Mouse (Mus musculus) intestine, postnatal 0 days (tissue): Measurements from ENCODE around the gene Ndufa12. TPM values are rescaled to one million over a fixed set of nuclear protein-coding genes. Genes with fewer than 3 reads are reported as not detected.
A peak's percentile ranks its signal among the peaks of the same experiment; 100 is the strongest.

Source experiments
- ATAC-seq: fragments of 200-750 bp; cut with Nextera tagmentation; 2 replicates; pipeline ENCODE4 v1.8.0; 2017; ENCODE audit warnings: mild to moderate bottlenecking, moderate TSS enrichment, moderate library complexity
- H3K27ac ChIP-seq: fragments of 300-500 bp; sonication (generic); 2 replicates; pipeline ENCODE4 v1.5.1; 2014; ENCODE audit warnings: mild to moderate bottlenecking, low read depth, low read length, moderate library complexity
- H3K27me3 ChIP-seq: fragments of 300-500 bp; sonication (generic); replicated peaks from 2 replicates; pipeline ENCODE4 v1.6.1; 2014; ENCODE audit warnings: low read length, mixed read lengths; ENCODE audit not compliant: control insufficient read depth, insufficient read depth
- H3K36me3 ChIP-seq: fragments of 300-500 bp; sonication (generic); 2 replicates; pipeline ENCODE4 v1.6.1; 2014; ENCODE audit warnings: mild to moderate bottlenecking, moderate library complexity; ENCODE audit not compliant: control insufficient read depth, insufficient read depth
- H3K4me1 ChIP-seq: fragments of 300-500 bp; sonication (generic); replicated peaks from 2 replicates; pipeline ENCODE4 v1.6.1; 2014; ENCODE audit warnings: antibody characterized with exemption, low read length, mixed read lengths; ENCODE audit not compliant: control insufficient read depth, insufficient read depth
- H3K4me2 ChIP-seq: fragments of 300-500 bp; sonication (generic); replicated peaks from 2 replicates; pipeline ENCODE4 v1.6.1; 2014; ENCODE audit warnings: low read depth, mild to moderate bottlenecking, moderate library complexity
- H3K4me3 ChIP-seq: fragments of 300-500 bp; sonication (generic); 2 replicates; pipeline ENCODE4 v1.5.1; 2014; ENCODE audit warnings: low read depth, low read length
- H3K9ac ChIP-seq: fragments of 300-500 bp; sonication (generic); 2 replicates; pipeline ENCODE4 v1.6.1; 2014; ENCODE audit warnings: mild to moderate bottlenecking, low read depth, low read length
- H3K9me3 ChIP-seq: fragments of 300-500 bp; sonication (generic); 2 replicates; pipeline ENCODE4 v1.6.1; 2016; ENCODE audit warnings: mixed run types; ENCODE audit not compliant: control insufficient read depth
- CTCF ChIP-seq: sonication (generic); IDR thresholded peaks from 2 replicates; pipeline ENCODE4 v1.5.1; 2016; ENCODE audit warnings: low read depth, mild to moderate bottlenecking, control low read depth, antibody characterized with exemption, moderate library complexity
- WGBS: fragments of 180-500 bp; shearing (Covaris S2); extraction: QIAGEN DNeasy Blood & Tissue Kit; methylation state at CpG from one replicate; pipeline ENCODE4 v1.1.7; 2014; 5-methylcytosine and 5-hydroxymethylcytosine counted together
- polyA plus RNA-seq: library from polyadenylated mRNA; unstranded; fragments of >200 nt; fragmentation: Nextera tagmentation; extraction: Ambion mirVana; gene quantifications from 2 replicates; pipeline ENCODE4 v1.2.1, GENCODE M21; 2015

Gene Ndufa12
- polyA plus RNA-seq, 1 experiment from 2014 or later: 563 TPM

- H3K36me3 ChIP-seq: peaks cover 7% of the 10 kb centered on the region; the same call in 1 of the 2 replicates
- WGBS: 82% methylated on average over 6 of the region's 6 CpGs
These were observed 26.7 kb downstream of the Ndufa12 start for GRCm38 (mm10) chr10:94225026-94225750.

GRCm38 (mm10) chr10:94230172-94230981, 31.9 kb downstream of the Ndufa12 start:
- no peaks in the 10 kb centered on the region for H3K9me3 ChIP-seq
- no peak overlapping the region for H3K27ac ChIP-seq
- H3K4me1 ChIP-seq: no peaks in the 10 kb centered on the region
- 55% methylated on average over 19 of the region's 19 CpGs for WGBS
- ATAC-seq: no peak
- no peak overlapping the region for H3K9ac ChIP-seq
- no peak overlapping the region for H3K4me2 ChIP-seq
- no peaks in the 10 kb centered on the region for H3K36me3 ChIP-seq
- no peak for TF ChIP-seq CTCF
- H3K27me3 ChIP-seq: no peaks in the 10 kb centered on the region
- H3K4me3 ChIP-seq: no peak overlapping the region

More at GRCm38 (mm10) chr10:94225026-94225750, 26.7 kb downstream of the Ndufa12 start:
- Histone ChIP-seq H3K4me2 (no peak overlapping the region), H3K9me3 (no peaks in the 10 kb centered on the region), H3K9ac (no peak overlapping the region), H3K4me1 (no peaks in the 10 kb centered on the region), H3K27ac (no peak overlapping the region), H3K4me3 (no peak overlapping the region), H3K27me3 (no peaks in the 10 kb centered on the region)
- TF ChIP-seq CTCF: peak; percentile 63
- no peak for ATAC-seq

GRCm38 (mm10) chr10:94231025-94231424, 32.5 kb downstream of the Ndufa12 start:
- no peak overlapping the region for H3K4me3 ChIP-seq

GRCm38 (mm10) chr10:94235200-94235599, 36.7 kb downstream of the Ndufa12 start:
- H3K36me3 ChIP-seq: no peaks in the 10 kb centered on the region
- no peak for TF ChIP-seq CTCF
- no peak overlapping the region for H3K4me3 ChIP-seq
- 20% methylated on average over 4 of the region's 4 CpGs for WGBS
- H3K9me3 ChIP-seq: no peaks in the 10 kb centered on the region
- H3K4me2 ChIP-seq: no peak overlapping the region
- ATAC-seq: no peak
- H3K4me1 ChIP-seq: no peaks in the 10 kb centered on the region
- H3K9ac ChIP-seq: no peak overlapping the region
- H3K27ac ChIP-seq: no peak overlapping the region
- no peaks in the 10 kb centered on the region for H3K27me3 ChIP-seq

More at GRCm38 (mm10) chr10:94231025-94231424, 32.5 kb downstream of the Ndufa12 start:
- H3K27ac ChIP-seq: no peak overlapping the region
- no peaks in the 10 kb centered on the region for H3K4me1 ChIP-seq
- no peak for ATAC-seq
- H3K9ac ChIP-seq: no peak overlapping the region
- H3K36me3 ChIP-seq: no peaks in the 10 kb centered on the region
- no peaks in the 10 kb centered on the region for H3K9me3 ChIP-seq
- 84% methylated on average over 6 of the region's 6 CpGs for WGBS
- H3K27me3 ChIP-seq: no peaks in the 10 kb centered on the region
- no peak overlapping the region for H3K4me2 ChIP-seq
- no peak for TF ChIP-seq CTCF

GRCm38 (mm10) chr10:94241346-94241745, 42.8 kb downstream of the Ndufa12 start:
- no peak for TF ChIP-seq CTCF
- Histone ChIP-seq H3K27me3 (no peaks in the 10 kb centered on the region), H3K9me3 (no peaks in the 10 kb centered on the region), H3K36me3 (no peaks in the 10 kb centered on the region), H3K4me1 (no peaks in the 10 kb centered on the region), H3K4me3 (no peak overlapping the region), H3K4me2 (no peak overlapping the region), H3K27ac (no peak overlapping the region), H3K9ac (no peak overlapping the region)
- WGBS: 72% methylated on average over 2 of the region's 2 CpGs
- ATAC-seq: no peak

- TF ChIP-seq CTCF: no peak
- no peak overlapping the region for H3K4me3 ChIP-seq
- 82% methylated on average over 7 of the region's 7 CpGs for WGBS
These were observed 49.3 kb downstream of the Ndufa12 start for GRCm38 (mm10) chr10:94247748-94248349.

More at GRCm38 (mm10) chr10:94247748-94248349, 49.3 kb downstream of the Ndufa12 start:
- no peaks in the 10 kb centered on the region for H3K36me3 ChIP-seq
- H3K27me3 ChIP-seq: no peaks in the 10 kb centered on the region
- no peak overlapping the region for H3K9ac ChIP-seq
- no peaks in the 10 kb centered on the region for H3K4me1 ChIP-seq
- H3K27ac ChIP-seq: no peak overlapping the region
- no peak overlapping the region for H3K4me2 ChIP-seq
- no peaks in the 10 kb centered on the region for H3K9me3 ChIP-seq
- ATAC-seq: no peak
